Mouse (Mus musculus) limb, embryonic 13.5 days (tissue): Measurements from ENCODE around the gene Ubxn10. TPM values are rescaled to one million over a fixed set of nuclear protein-coding genes. Genes with fewer than 3 reads are reported as not detected.

Experiments used
- ATAC-seq: fragments of 200-750 bp; cut with Nextera tagmentation; 2 replicates; pipeline ENCODE4 v1.8.0; 2017; ENCODE audit warnings: low read depth, moderate number of reproducible peaks, moderate TSS enrichment; ENCODE audit not compliant: low FRiP score
- H3K27ac ChIP-seq: fragments of 300-500 bp; sonication (generic); 2 replicates; pipeline ENCODE4 v1.5.1; 2015; ENCODE audit warnings: inconsistent platforms, mild to moderate bottlenecking, moderate library complexity
- H3K27me3 ChIP-seq: fragments of 300-500 bp; sonication (generic); 2 replicates; pipeline ENCODE4 v1.6.1; 2015; ENCODE audit warnings: mild to moderate bottlenecking, inconsistent platforms
- H3K36me3 ChIP-seq: fragments of 300-500 bp; sonication (generic); 2 replicates; pipeline ENCODE4 v1.6.1; 2015; ENCODE audit warnings: inconsistent platforms, mild to moderate bottlenecking, moderate library complexity
- H3K4me1 ChIP-seq: fragments of 300-500 bp; sonication (generic); 2 replicates; pipeline ENCODE4 v1.6.1; 2015; ENCODE audit warnings: inconsistent platforms
- H3K4me2 ChIP-seq: fragments of 300-500 bp; sonication (generic); replicated peaks from 2 replicates; pipeline ENCODE4 v1.6.1; 2015; ENCODE audit warnings: inconsistent platforms, mild to moderate bottlenecking, moderate library complexity
- H3K4me3 ChIP-seq: fragments of 300-500 bp; sonication (generic); 2 replicates; pipeline ENCODE4 v1.5.1; 2015; ENCODE audit warnings: moderate library complexity, mild to moderate bottlenecking, inconsistent platforms
- H3K9ac ChIP-seq: fragments of 300-500 bp; sonication (generic); 2 replicates; pipeline ENCODE4 v1.6.1; 2015; ENCODE audit warnings: mild to moderate bottlenecking, inconsistent platforms
- H3K9me3 ChIP-seq: fragments of 300-500 bp; sonication (generic); 2 replicates; pipeline ENCODE4 v1.6.1; 2016; ENCODE audit warnings: inconsistent platforms
- WGBS: fragments of 180-500 bp; shearing (Covaris S2); methylation state at CpG from one replicate; pipeline ENCODE4 v1.1.7; 2015; 5-methylcytosine and 5-hydroxymethylcytosine counted together
- polyA plus RNA-seq: library from polyadenylated mRNA; unstranded; fragments of >200 nt; fragmentation: Nextera tagmentation; extraction: Ambion mirVana; gene quantifications from 2 replicates; pipeline ENCODE4 v1.2.1, GENCODE M21; 2015

Ubxn10 gene
- polyA plus RNA-seq, 1 experiment from 2014 or later, result 0.84 TPM

DNA sequence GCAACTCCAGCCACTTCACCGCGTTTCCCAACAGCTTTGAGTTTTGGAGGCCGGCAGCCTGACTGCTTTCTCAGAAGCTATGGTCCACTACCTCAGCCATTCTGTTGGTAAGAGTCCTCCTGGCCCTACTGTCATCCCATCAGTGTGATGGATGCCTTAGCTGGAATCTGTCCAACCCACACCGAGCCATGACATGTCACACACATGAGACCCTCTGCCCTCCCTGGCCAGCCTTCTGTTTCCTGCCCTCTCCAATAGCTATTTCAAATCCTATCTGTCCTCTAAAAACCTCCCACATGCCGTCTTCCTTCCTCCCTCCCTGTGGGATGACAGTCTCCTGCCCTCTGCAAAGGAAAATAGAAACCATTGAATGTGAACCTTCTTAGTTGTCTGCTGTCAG is 11.2 kb downstream of the Ubxn10 start:
- no peak overlapping the region for H3K4me3 ChIP-seq
- WGBS, result 92% methylated on average over 5 of the region's 5 CpGs
- peaks cover 25% of the 10 kb centered on the region for H3K4me1 ChIP-seq
- no peak for ATAC-seq
- peak overlapping the region; percentile 46 for H3K9ac ChIP-seq
- no peaks in the 10 kb centered on the region for H3K36me3 ChIP-seq
- H3K4me2 ChIP-seq, result peak overlapping the region; percentile 66; the same call in 1 of the 2 replicates
- H3K9me3 ChIP-seq, result no peaks in the 10 kb centered on the region
- no peaks in the 10 kb centered on the region for H3K27me3 ChIP-seq
- H3K27ac ChIP-seq, result no peak overlapping the region

DNA sequence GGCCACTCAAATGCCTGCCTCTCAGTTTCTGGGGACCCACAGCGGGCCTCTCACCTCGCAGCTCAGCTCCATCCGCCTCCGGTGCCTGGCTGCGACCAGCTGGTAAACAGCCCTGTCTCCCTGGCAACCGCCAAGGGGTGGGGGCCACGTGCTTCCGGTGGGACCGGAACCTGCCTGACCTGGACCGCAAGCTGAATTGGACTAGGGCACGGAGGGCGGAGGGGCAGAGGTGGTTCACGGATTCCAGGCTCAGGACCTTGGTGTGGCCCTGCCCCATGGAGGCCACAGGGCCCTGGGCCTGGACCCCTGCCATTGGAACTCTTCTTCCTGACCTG is 11.9 kb downstream of the Ubxn10 start:
- 3% methylated on average over 13 of the region's 13 CpGs for WGBS
- H3K27ac ChIP-seq, result no peak overlapping the region

DNA sequence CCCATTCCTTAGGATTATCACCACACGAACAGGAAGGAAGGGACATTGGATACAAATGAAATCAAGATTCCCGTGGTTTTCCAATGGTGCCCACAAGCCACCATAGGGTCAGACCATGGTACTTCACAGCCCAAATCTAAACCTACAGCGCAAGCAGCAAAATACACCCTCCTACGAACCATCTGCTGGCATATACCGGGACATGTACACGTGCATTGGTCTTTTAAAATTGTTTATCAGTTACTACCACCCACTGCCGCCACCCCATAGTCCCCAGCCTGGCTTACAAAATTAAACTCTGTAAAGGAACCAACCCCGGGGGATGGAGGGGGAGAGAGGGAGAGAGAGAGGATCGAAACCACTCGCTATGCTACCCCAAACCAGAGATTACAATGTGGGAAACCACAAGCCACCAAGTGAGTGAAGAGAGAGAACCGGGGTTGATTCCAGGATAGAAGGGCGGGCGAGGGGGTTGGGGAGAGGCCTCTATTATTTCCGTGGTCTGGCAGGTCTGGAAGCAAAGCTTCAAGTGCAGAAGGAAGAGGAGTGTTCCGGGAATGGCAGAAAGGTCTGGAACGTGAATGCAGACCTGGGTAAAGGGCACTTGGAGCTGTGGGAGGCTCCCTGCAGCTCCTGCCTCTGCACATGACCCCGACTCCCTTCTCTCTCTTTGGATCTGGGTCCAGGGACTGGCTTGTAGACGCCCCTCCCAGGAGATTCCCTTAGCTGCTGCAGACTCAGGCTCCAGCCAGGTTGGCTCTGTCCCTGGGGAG is 12.4 kb downstream of the Ubxn10 start, which contains the start of gene Pla2g2c:
Gene Pla2g2c (plus strand): TSS at position 439 of the 773 bp plus-strand sequence.
- Histone ChIP-seq H3K36me3 (no peaks in the 10 kb centered on the region), H3K4me3 (peak within 1 kb of the TSS; percentile 36), H3K9me3 (no peaks in the 10 kb centered on the region), H3K27ac (no peak within 1 kb of the TSS), H3K27me3 (no peaks in the 10 kb centered on the region), H3K9ac (peak within 1 kb of the TSS; percentile 46), H3K4me1 (peaks cover 25% of the 10 kb centered on the region), H3K4me2 (peak within 1 kb of the TSS; percentile 66)
- no peak for ATAC-seq
- 42% methylated on average over 18 of the region's 18 CpGs for WGBS

More for the DNA sequence above, 11.9 kb downstream of the Ubxn10 start:
- H3K4me2 ChIP-seq, result peak overlapping the region; percentile 66
- no peaks in the 10 kb centered on the region for H3K27me3 ChIP-seq
- H3K9ac ChIP-seq, result peak overlapping the region; percentile 46
- no peaks in the 10 kb centered on the region for H3K36me3 ChIP-seq
- peak; percentile 55 for ATAC-seq
- peak overlapping the region; percentile 36 for H3K4me3 ChIP-seq
- H3K9me3 ChIP-seq, result no peaks in the 10 kb centered on the region
- peaks cover 25% of the 10 kb centered on the region for H3K4me1 ChIP-seq

DNA sequence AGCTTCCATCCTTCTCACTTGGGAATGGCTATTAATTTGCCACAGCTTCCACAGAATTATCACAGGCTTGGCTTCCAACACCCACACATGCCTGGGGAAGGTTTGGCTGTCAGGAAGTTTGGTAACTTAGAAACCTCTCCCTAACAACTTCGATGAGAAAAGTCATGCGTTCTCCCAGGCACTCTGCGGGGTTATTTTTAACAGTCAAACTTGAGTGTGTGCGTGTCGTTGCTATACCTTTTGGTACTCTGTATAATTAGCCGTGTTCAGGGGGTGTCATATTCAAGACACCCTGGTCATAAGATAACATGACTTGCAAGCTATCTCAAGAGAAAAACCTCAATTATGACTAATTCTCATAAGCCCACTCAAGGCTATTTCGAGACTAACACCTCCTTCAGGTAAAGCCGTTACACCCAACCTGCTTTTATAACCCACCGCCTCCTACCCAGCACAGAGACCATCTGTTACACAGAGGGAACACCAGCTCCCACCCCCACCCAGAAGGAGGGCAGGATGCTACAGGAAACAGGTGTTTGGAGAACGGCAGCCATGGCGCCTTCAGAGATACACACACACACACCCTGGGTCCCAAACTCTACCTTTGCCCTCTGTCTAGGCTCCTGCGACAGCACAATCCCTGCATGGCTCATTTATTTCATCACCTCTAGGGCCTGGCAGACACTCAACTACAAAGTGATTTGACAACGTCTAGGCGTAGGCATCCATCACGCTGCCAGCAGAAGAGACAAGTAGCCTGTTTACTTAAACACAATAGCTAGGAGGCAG is 13.3 kb downstream of the Ubxn10 start:
- Histone ChIP-seq H3K9ac (no peak overlapping the region), H3K9me3 (no peaks in the 10 kb centered on the region), H3K4me2 (no peak overlapping the region; the same call in 1 of the 2 replicates), H3K36me3 (no peaks in the 10 kb centered on the region), H3K27ac (no peak overlapping the region), H3K4me1 (peaks cover 25% of the 10 kb centered on the region), H3K4me3 (no peak overlapping the region), H3K27me3 (no peaks in the 10 kb centered on the region)
- WGBS, result 50% methylated on average over 15 of the region's 15 CpGs
- ATAC-seq, result no peak

DNA sequence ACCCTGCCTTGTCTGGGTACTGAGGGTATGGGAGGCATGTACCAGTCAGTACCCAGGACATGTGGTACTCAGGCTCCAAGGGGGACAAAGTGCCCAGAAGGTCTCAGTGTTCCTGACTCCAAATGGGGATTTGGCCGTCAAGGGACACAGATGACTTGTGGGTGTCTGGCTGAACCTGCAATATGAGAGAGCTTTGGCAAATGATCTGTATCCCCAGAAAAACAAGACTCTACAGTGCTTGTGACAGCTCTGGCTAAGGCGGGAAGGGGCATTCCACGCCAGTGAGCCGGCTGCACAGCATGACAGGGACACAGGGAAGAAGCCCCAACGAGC is 17.7 kb downstream of the Ubxn10 start:
- Histone ChIP-seq H3K4me2 (no peak overlapping the region), H3K9me3 (no peaks in the 10 kb centered on the region), H3K9ac (no peak overlapping the region), H3K4me3 (no peak overlapping the region), H3K27ac (no peak overlapping the region), H3K36me3 (no peaks in the 10 kb centered on the region), H3K4me1 (peaks cover 10% of the 10 kb centered on the region), H3K27me3 (no peaks in the 10 kb centered on the region)
- ATAC-seq, result no peak
- 79% methylated on average over 5 of the region's 5 CpGs for WGBS

DNA sequence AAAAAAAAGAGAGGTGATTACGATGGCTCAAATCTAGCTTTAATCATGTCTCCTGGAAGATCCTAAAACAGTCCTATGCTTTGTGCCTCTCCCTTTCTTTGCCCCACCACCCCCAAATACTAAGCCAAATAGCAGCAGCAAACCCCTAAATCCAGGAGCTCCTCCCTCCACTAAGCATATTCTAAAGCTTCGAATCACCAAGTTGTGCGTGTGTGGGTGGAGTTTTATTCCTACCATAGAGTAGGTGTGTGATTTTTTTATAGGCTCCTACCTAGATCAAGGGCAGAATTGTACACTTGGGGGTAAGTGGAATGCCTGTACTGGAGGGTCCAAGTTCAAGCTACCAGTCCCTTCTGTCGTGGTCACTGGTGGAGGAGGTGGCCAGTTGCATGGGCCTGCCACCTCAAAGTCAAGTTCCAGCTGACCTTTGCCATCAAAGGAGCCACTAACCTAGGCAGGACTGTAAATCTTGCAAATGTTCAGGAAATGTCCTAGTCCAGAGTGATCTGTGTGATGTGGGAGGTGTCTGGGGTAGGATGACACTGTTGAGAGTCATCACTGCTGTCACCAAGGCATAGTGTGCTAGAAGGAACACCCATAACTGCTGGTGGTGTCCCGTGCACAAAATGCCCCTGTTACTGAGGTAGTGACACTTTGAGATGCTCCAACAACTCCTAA is 18.2 kb downstream of the Ubxn10 start:
- H3K36me3 ChIP-seq, result no peaks in the 10 kb centered on the region
- no peaks in the 10 kb centered on the region for H3K27me3 ChIP-seq
- 73% methylated on average over 5 of the region's 5 CpGs for WGBS
- no peak overlapping the region for H3K27ac ChIP-seq
- no peak overlapping the region for H3K4me3 ChIP-seq
- no peak overlapping the region for H3K4me2 ChIP-seq
- no peaks in the 10 kb centered on the region for H3K9me3 ChIP-seq
- no peak for ATAC-seq
- H3K4me1 ChIP-seq, result peaks cover 5% of the 10 kb centered on the region
- H3K9ac ChIP-seq, result no peak overlapping the region

DNA sequence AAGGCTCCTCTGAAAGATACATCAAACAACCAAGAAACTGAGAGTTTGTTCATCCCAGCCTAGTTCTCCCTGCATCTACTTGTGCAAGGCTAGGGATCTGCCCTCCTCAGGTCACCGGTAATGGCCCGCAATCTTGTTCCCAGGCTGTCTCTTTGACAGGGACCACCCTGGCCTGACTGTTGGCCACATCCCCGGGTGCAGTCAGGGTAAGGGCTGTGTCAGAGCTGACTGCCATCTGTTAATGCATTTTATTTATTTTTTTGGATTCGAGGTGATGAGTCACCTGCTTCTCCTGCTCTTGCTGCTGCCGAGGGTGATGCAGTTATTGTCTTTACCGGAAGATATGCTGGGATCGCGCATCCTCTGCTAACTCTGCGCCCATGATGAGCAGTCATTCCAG is 20.3 kb downstream of the Ubxn10 start:
- Histone ChIP-seq H3K9me3 (no peaks in the 10 kb centered on the region), H3K4me1 (no peaks in the 10 kb centered on the region), H3K27ac (no peak overlapping the region), H3K4me2 (no peak overlapping the region), H3K27me3 (peaks cover 2% of the 10 kb centered on the region; the same call in 1 of the 2 replicates), H3K9ac (no peak overlapping the region), H3K36me3 (no peaks in the 10 kb centered on the region), H3K4me3 (no peak overlapping the region)
- ATAC-seq, result no peak
- WGBS, result 85% methylated on average over 9 of the region's 9 CpGs

DNA sequence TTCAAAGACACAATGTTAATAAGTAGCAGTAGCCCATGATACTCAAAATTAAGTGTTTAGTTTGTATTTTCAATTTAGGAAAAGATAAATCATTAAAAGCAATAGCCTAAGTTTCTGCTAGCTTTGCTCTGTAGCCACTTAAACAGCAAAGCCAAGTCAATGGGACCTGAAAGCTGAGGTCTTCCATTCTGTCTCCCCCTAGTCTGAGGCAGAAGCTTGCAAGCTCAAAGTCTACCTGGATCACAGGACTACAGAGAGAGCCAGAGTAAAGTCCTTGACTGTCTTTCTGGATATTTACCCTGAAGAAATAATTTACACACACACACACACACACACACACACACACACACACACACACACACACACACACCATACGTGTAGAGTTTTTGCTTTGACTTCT is 22.8 kb downstream of the Ubxn10 start:
- Histone ChIP-seq H3K9ac (no peak overlapping the region), H3K4me3 (no peak overlapping the region), H3K27ac (no peak overlapping the region), H3K4me1 (no peaks in the 10 kb centered on the region), H3K36me3 (no peaks in the 10 kb centered on the region), H3K27me3 (peaks cover 2% of the 10 kb centered on the region; the same call in 1 of the 2 replicates), H3K4me2 (no peak overlapping the region), H3K9me3 (no peaks in the 10 kb centered on the region)
- ATAC-seq, result no peak
- WGBS, result 80% methylated on average over 1 of the region's 1 CpGs

DNA sequence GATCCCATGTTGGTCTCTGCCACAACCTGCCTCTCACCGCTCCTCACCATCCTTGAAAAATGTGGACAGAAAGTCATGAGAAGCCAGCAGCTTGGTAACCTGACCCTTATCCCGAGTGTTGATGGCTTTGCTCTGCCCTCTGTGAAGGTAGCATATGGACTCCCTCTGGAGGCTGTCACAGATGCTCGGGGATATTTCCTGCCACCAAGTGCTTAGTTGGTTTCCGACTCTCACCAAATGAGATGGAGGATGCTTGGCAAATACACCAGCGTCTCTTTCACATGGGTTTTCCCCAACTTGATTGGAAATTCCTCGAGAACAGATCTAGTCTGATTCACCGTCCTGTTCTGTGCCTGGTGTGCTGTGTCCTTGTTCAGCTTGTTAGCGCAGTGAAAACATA is 24.3 kb downstream of the Ubxn10 start:
- H3K9ac ChIP-seq, result no peak overlapping the region

GRCm38 (mm10) chr4:138712096-138712495 is 24.9 kb downstream of the Ubxn10 start:
- Histone ChIP-seq H3K4me2 (no peak overlapping the region), H3K27ac (no peak overlapping the region), H3K27me3 (peaks cover 2% of the 10 kb centered on the region; the same call in 1 of the 2 replicates), H3K36me3 (no peaks in the 10 kb centered on the region), H3K4me1 (no peaks in the 10 kb centered on the region), H3K4me3 (no peak overlapping the region), H3K9me3 (no peaks in the 10 kb centered on the region), H3K9ac (no peak overlapping the region)
- WGBS, result 82% methylated on average over 11 of the region's 11 CpGs
- ATAC-seq, result no peak

More for the DNA sequence above, 24.3 kb downstream of the Ubxn10 start:
- H3K27me3 ChIP-seq, result peaks cover 2% of the 10 kb centered on the region; the same call in 1 of the 2 replicates
- no peak for ATAC-seq
- H3K27ac ChIP-seq, result no peak overlapping the region
- no peak overlapping the region for H3K4me2 ChIP-seq
- H3K9me3 ChIP-seq, result no peaks in the 10 kb centered on the region
- H3K4me1 ChIP-seq, result no peaks in the 10 kb centered on the region
- no peak overlapping the region for H3K4me3 ChIP-seq
- WGBS, result 64% methylated on average over 8 of the region's 8 CpGs
- H3K36me3 ChIP-seq, result no peaks in the 10 kb centered on the region

DNA sequence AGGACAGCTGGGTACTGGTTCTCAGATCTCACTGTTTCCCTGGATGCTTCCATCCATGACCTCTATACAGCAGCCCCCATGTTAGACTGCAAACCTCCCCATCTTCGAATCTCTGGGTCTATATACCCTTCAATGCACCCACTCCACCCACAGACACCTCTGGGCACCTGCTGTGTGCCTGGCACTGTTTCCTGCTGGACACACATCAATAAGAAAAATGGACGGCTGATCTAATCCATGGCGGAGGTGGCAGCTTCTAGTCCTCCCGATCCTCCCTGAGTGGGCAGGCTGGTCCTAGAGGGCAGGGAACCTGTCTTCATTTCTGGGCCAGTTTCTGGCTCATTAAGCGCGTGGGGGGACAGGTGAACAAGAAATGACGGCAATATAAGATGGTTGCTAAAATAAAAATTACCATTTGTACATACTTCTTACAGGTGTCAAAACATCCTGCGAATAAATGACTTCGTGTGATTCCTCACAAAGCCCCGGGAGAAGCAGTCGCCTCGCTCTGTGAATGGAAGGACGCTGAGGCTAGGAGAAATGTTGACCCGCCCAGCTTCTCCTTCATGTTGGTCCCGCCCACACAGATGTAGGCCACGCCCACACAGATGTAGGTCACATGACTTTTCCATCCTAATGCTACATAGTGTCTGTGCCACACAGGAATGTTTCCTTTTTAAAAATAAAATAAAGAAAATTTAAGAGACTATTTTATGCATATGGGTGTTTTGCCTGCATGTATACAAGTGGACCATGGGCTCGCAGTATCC is 25.7 kb downstream of the Ubxn10 start:
- Histone ChIP-seq H3K27me3 (peaks cover 2% of the 10 kb centered on the region; the same call in 1 of the 2 replicates), H3K4me3 (no peak overlapping the region), H3K4me1 (no peaks in the 10 kb centered on the region), H3K4me2 (no peak overlapping the region), H3K9ac (no peak overlapping the region), H3K9me3 (no peaks in the 10 kb centered on the region), H3K36me3 (no peaks in the 10 kb centered on the region), H3K27ac (no peak overlapping the region)
- 64% methylated on average over 17 of the region's 17 CpGs for WGBS
- ATAC-seq, result no peak
